Mouse (Mus musculus) megakaryocyte, embryonic 14.5 days (primary cell): ENCODE data around the gene Nsd2.

ENCODE experiments used
- FLI1 ChIP-seq: IDR thresholded peaks from 2 replicates; pipeline ENCODE4 v1.6.1; 2012; ENCODE audit warnings: low read length, inconsistent platforms, mixed read lengths
- GATA1 ChIP-seq: IDR thresholded peaks from 3 replicates; pipeline ENCODE4 v1.6.1; 2012; ENCODE audit warnings: mixed read lengths, low read length, inconsistent platforms, borderline replicate concordance

DNA sequence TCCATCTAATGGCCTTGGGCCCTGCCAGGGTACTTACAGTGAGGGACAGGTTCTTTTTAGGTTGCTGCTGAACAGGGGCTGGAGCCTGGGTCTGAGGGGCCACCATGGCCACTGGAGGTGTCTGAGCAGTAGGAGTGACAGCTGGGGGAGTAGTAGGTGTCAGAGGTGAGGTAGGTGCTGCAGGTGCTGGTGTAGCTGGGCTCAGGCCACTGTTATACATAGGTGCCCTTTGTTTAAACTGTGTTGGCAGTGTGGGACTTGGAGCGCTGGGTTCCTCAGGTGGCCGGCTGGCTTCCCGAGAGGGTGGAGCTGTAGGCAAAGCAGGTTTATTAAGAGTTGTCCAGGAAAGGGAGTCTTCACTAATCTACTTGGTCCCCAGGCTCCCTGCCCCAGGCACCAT lies 78.7 kb downstream of the Nsd2 start:
- TF ChIP-seq GATA1 (no peak), FLI1 (no peak)
